Mouse (Mus musculus) liver, embryonic 14.5 days (tissue): ENCODE data around the gene Larp1b.

ENCODE experiments used
- CTCF ChIP-seq: IDR thresholded peaks from 2 replicates; pipeline ENCODE4 v1.5.1; 2016; ENCODE audit warnings: antibody characterized with exemption, low read depth, control low read depth
- EP300 ChIP-seq: IDR thresholded peaks from 2 replicates; pipeline ENCODE4 v1.6.1; 2016; ENCODE audit warnings: antibody characterized with exemption, low read depth

GRCm38 (mm10) chr3:41020687-41021086 lies 71.1 kb downstream of the Larp1b start:
- TF ChIP-seq CTCF = no peak
- no peak for TF ChIP-seq EP300
